In genomic region chr10:77150947-77151521, GRCm38 (mm10) we compare ENCODE assay signal across 7 mouse cellular contexts. TPM values are rescaled to one million over a fixed set of nuclear protein-coding genes. Genes with fewer than 3 reads are reported as not detected.
A peak's percentile ranks its signal among the peaks of the same experiment; 100 is the strongest.
DNase-seq lines count a peak whose midpoint lies in the region; ATAC-seq lines count a peak whose summit lies in the region.

No protein-coding gene starts in this region.

- WGBS in embryonic facial prominence, embryonic 11.5 days = 3% methylated on average over 14 of the region's 14 CpGs
- 16% methylated on average over 14 of the region's 14 CpGs for WGBS in intestine, embryonic 16.5 days
- WGBS in midbrain, embryonic 16.5 days = 1% methylated on average over 14 of the region's 14 CpGs

- peaks cover 15% of the 10 kb centered on the region for H3K4me1 ChIP-seq in embryonic facial prominence, embryonic 11.5 days (ENCODE audit: control insufficient read depth, insufficient read depth, low read length)
- H3K4me1 ChIP-seq in intestine, embryonic 16.5 days (ENCODE audit: control insufficient read depth, insufficient read depth, low read length) = peaks cover 39% of the 10 kb centered on the region
- H3K4me1 ChIP-seq in midbrain, embryonic 16.5 days (ENCODE audit: control insufficient read depth, insufficient read depth, low read length) = peaks cover 22% of the 10 kb centered on the region

- no peaks in the 10 kb centered on the region for H3K27me3 ChIP-seq in embryonic facial prominence, embryonic 11.5 days (ENCODE audit: control insufficient read depth, insufficient read depth, low read length)
- H3K27me3 ChIP-seq in intestine, embryonic 16.5 days (replicated peaks; ENCODE audit: control insufficient read depth, insufficient read depth, low read length) = no peaks in the 10 kb centered on the region
- no peaks in the 10 kb centered on the region for H3K27me3 ChIP-seq in midbrain, embryonic 16.5 days (ENCODE audit: control insufficient read depth, insufficient read depth, low read depth, low read length)

- H3K9ac ChIP-seq in embryonic facial prominence, embryonic 11.5 days (replicated peaks; ENCODE audit: low read length) = 0 out of 2 replicates have a peak overlapping the region, but pooled peaks have one; percentile 14
- H3K9ac ChIP-seq in intestine, embryonic 16.5 days (ENCODE audit: low read depth, low read length) = peak overlapping the region; percentile 24; the same call in 1 of the 2 replicates
- peak overlapping the region; percentile 39; the same call in 1 of the 2 replicates for H3K9ac ChIP-seq in midbrain, embryonic 16.5 days (ENCODE audit: low read depth, low read length)

- H3K9me3 ChIP-seq in embryonic facial prominence, embryonic 11.5 days (replicated peaks; ENCODE audit: control insufficient read depth, low read length) = no peaks in the 10 kb centered on the region
- H3K9me3 ChIP-seq in intestine, embryonic 16.5 days (ENCODE audit: control insufficient read depth, low read length) = no peaks in the 10 kb centered on the region
- no peaks in the 10 kb centered on the region for H3K9me3 ChIP-seq in midbrain, embryonic 16.5 days (replicated peaks; ENCODE audit: control insufficient read depth, low read length, poor library complexity, severe bottlenecking)

- H3K36me3 ChIP-seq in embryonic facial prominence, embryonic 11.5 days (replicated peaks; ENCODE audit: control insufficient read depth, insufficient read depth, low read depth, low read length) = no peaks in the 10 kb centered on the region
- no peaks in the 10 kb centered on the region for H3K36me3 ChIP-seq in intestine, embryonic 16.5 days (ENCODE audit: control insufficient read depth, insufficient read depth, low read length)
- H3K36me3 ChIP-seq in midbrain, embryonic 16.5 days (ENCODE audit: control insufficient read depth, insufficient read depth, low read length) = no peaks in the 10 kb centered on the region

- peak; percentile 18 for DNase-seq in brain, adult 2 months (ENCODE audit: low read depth, low spot score)
- peak; percentile 74 for DNase-seq in embryonic facial prominence, embryonic 11.5 days (ENCODE audit: low spot score)
- no peak for DNase-seq in c-Kit-positive CD71-positive TER-119-positive erythroid progenitor cells, embryonic 14.5 days (ENCODE audit: low spot score)
- DNase-seq in adrenal gland, postnatal 36 days = no peak
- DNase-seq in left cerebral cortex, adult 11 months (ENCODE audit: low spot score) = no peak

- ATAC-seq in embryonic facial prominence, embryonic 11.5 days (replicated peaks; ENCODE audit: insufficient number of reproducible peaks, low FRiP score, low TSS enrichment, low read depth) = peak; percentile 45
- peak; percentile 32; the same call in 1 of the 2 replicates for ATAC-seq in intestine, embryonic 16.5 days
- peak; percentile 76 for ATAC-seq in midbrain, embryonic 16.5 days

- peak overlapping the region; percentile 42 for H3K27ac ChIP-seq in embryonic facial prominence, embryonic 11.5 days (replicated peaks; ENCODE audit: low read depth, low read length)
- H3K27ac ChIP-seq in intestine, embryonic 16.5 days (ENCODE audit: low read length) = peak overlapping the region; percentile 38
- H3K27ac ChIP-seq in midbrain, embryonic 16.5 days (ENCODE audit: low read length) = peak overlapping the region; percentile 33

- H3K4me2 ChIP-seq in embryonic facial prominence, embryonic 11.5 days (ENCODE audit: low read depth, low read length) = 0 out of 2 replicates have a peak overlapping the region, but pooled peaks have one; percentile 17
- H3K4me2 ChIP-seq in intestine, embryonic 16.5 days (ENCODE audit: low read depth, low read length) = peak overlapping the region; percentile 6; the same call in 1 of the 2 replicates
- peak overlapping the region; percentile 42 for H3K4me2 ChIP-seq in midbrain, embryonic 16.5 days (ENCODE audit: low read length)

- H3K4me3 ChIP-seq in embryonic facial prominence, embryonic 11.5 days (ENCODE audit: low read depth, low read length) = no peak overlapping the region
- H3K4me3 ChIP-seq in intestine, embryonic 16.5 days (ENCODE audit: low read length) = no peak overlapping the region
- H3K4me3 ChIP-seq in midbrain, embryonic 16.5 days (ENCODE audit: low read depth, low read length) = peak overlapping the region; percentile 6; the same call in 1 of the 2 replicates

RNA-seq across cellular contexts. Expression of gene Col18a1, which starts 15.3 kb away (rescaled TPM):
- polyA plus RNA-seq in embryonic facial prominence, embryonic 11.5 days (2014; fragmentation: Nextera tagmentation; extraction: Ambion mirVana) = 55.5 and 57.5 TPM in 2 replicates
- 48.6 and 54.3 TPM in 2 replicates for polyA plus RNA-seq in intestine, embryonic 16.5 days (2015; fragmentation: Nextera tagmentation; extraction: Ambion mirVana)
- polyA plus RNA-seq in midbrain, embryonic 16.5 days (2015; fragmentation: Nextera tagmentation; extraction: Ambion mirVana) = 20.4 and 25.3 TPM in 2 replicates
- 10 to 100 TPM; 22.9 to 44.0 TPM for total RNA-seq in adrenal gland, postnatal 36 days (2021)

Comparison
In these comparisons a context has a peak if more than half of its experiments do, and no peak if none do; other contexts are left out.
1. DNase-seq: peak in brain, adult 2 months (single experiment) and embryonic facial prominence, embryonic 11.5 days (single experiment); none in c-Kit-positive CD71-positive TER-119-positive erythroid progenitor cells, embryonic 14.5 days (single experiment), adrenal gland, postnatal 36 days (0 of 2) and left cerebral cortex, adult 11 months (single experiment).
2. Peak in every context shown above with its lines, with median percentiles within 50 percentile points of each other: ATAC-seq, H3K27ac ChIP-seq, H3K4me2 ChIP-seq and H3K9ac ChIP-seq.